Mouse (Mus musculus) MEL (cell line): ENCODE measurements around the gene Timmdc1. TPM values are rescaled to one million over a fixed set of nuclear protein-coding genes. Genes with fewer than 3 reads are reported as not detected.
A peak's percentile ranks its signal among the peaks of the same experiment; 100 is the strongest.

Experiments used
- DNase-seq: peaks from one replicate; pipeline ENCODE4 v3.0.0; 2011; ENCODE audit warnings: low read depth, low spot score
- H3K27ac ChIP-seq: 2 replicates; pipeline ENCODE4 v1.5.1; 2012; ENCODE audit warnings: low read depth, mild to moderate bottlenecking, control low read depth, low read length, moderate library complexity; ENCODE audit not compliant: control insufficient read depth
- H3K27me3 ChIP-seq, 2 experiments: fragments of 150-350 bp in 1 of 2; sonication (generic) in 1 of 2; 2 replicates each; pipeline ENCODE4 v1.6.1; 2012; ENCODE audit warnings: low read length in 2 of 2, mild to moderate bottlenecking in 2 of 2, improper control_type of control experiment in 1 of 2, moderate library complexity in 1 of 2; ENCODE audit not compliant: insufficient read depth in 2 of 2, control insufficient read depth in 1 of 2
- H3K36me3 ChIP-seq, 2 experiments: 2 replicates each; pipeline ENCODE4 v1.6.1; 2012 to 2014; ENCODE audit warnings: low read length in 2 of 2, improper control_type of control experiment in 1 of 2, inconsistent platforms in 1 of 2, mild to moderate bottlenecking in 1 of 2; ENCODE audit not compliant: insufficient read depth in 2 of 2, control insufficient read depth in 1 of 2
- H3K4me1 ChIP-seq, 2 experiments: fragments of 150-350 bp in 1 of 2; sonication (generic) in 1 of 2; 2 replicates each; pipeline ENCODE4 v1.6.1; 2012; ENCODE audit warnings: low read length in 2 of 2, improper control_type of control experiment in 1 of 2, mild to moderate bottlenecking in 1 of 2; ENCODE audit not compliant: insufficient read depth in 2 of 2, control insufficient read depth in 1 of 2
- H3K4me3 ChIP-seq, 2 experiments: fragments of 150-350 bp in 1 of 2; sonication (generic) in 1 of 2; 2 replicates each; pipeline ENCODE4 v1.5.1; 2012; ENCODE audit warnings: low read depth in 2 of 2, low read length in 2 of 2, mild to moderate bottlenecking in 2 of 2, moderate library complexity in 2 of 2, control low read depth in 1 of 2, improper control_type of control experiment in 1 of 2; ENCODE audit not compliant: control insufficient read depth in 1 of 2, insufficient read depth in 1 of 2
- H3K79me2 ChIP-seq: 2 replicates; pipeline ENCODE4 v1.6.1; 2012; ENCODE audit warnings: mild to moderate bottlenecking, low read length, moderate library complexity; ENCODE audit not compliant: control insufficient read depth, poor library complexity, insufficient read depth
- H3K9ac ChIP-seq: 2 replicates; pipeline ENCODE4 v1.6.1; 2012; ENCODE audit warnings: low read depth, mild to moderate bottlenecking, control low read depth, low read length, moderate library complexity; ENCODE audit not compliant: control insufficient read depth, poor library complexity, severe bottlenecking
- H3K9me3 ChIP-seq: fragments of 150-350 bp; sonication (generic); replicated peaks from 2 replicates; pipeline ENCODE4 v1.6.1; 2012; ENCODE audit warnings: mild to moderate bottlenecking, low read length, improper control_type of control experiment, moderate library complexity; ENCODE audit not compliant: insufficient read depth
- BHLHE40 ChIP-seq: IDR thresholded peaks from 2 replicates; pipeline ENCODE4 v1.6.1; 2012; ENCODE audit warnings: low read depth, mild to moderate bottlenecking, inconsistent platforms, low read length, improper control_type of control experiment, borderline replicate concordance
- CTCF ChIP-seq, 3 experiments: IDR thresholded peaks in 2 of 3; conservative IDR thresholded peaks in 1 of 3; 2 replicates each; pipeline ENCODE4 v1.5.1; 2011 to 2012; ENCODE audit warnings: low read length in 3 of 3, low read depth in 2 of 3, mild to moderate bottlenecking in 2 of 3, improper control_type of control experiment in 1 of 3, inconsistent platforms in 1 of 3, mixed read lengths in 1 of 3, moderate library complexity in 1 of 3; ENCODE audit not compliant: control insufficient read depth in 1 of 3, insufficient read depth in 1 of 3, poor library complexity in 1 of 3, severe bottlenecking in 1 of 3
- EP300 ChIP-seq, 2 experiments: IDR thresholded peaks; 2 replicates each; pipeline ENCODE4 v1.6.1; 2011; ENCODE audit warnings: improper control_type of control experiment in 2 of 2, low read length in 2 of 2, low read depth in 1 of 2, mild to moderate bottlenecking in 1 of 2
- GABPA ChIP-seq: IDR thresholded peaks from 2 replicates; pipeline ENCODE4 v1.6.1; 2012; ENCODE audit warnings: low read depth, mild to moderate bottlenecking, inconsistent platforms, low read length, improper control_type of control experiment, moderate library complexity
- MEF2A ChIP-seq: IDR thresholded peaks from 2 replicates; pipeline ENCODE4 v1.6.1; 2014; ENCODE audit warnings: low read depth, mild to moderate bottlenecking, inconsistent platforms, low read length, improper control_type of control experiment; ENCODE audit not compliant: poor library complexity, insufficient replicate concordance, severe bottlenecking; ENCODE audit errors: extremely low read depth
- POLR2AphosphoS5 ChIP-seq: IDR thresholded peaks from 2 replicates; pipeline ENCODE4 v1.6.1; 2012; ENCODE audit warnings: low read depth, borderline replicate concordance, mild to moderate bottlenecking, inconsistent platforms, low read length, moderate library complexity, mixed read lengths
- TCF12 ChIP-seq: IDR thresholded peaks from 2 replicates; pipeline ENCODE4 v1.6.1; 2014; ENCODE audit warnings: low read depth, mild to moderate bottlenecking, inconsistent platforms, low read length, improper control_type of control experiment, moderate library complexity
- UBTF ChIP-seq: IDR thresholded peaks from 2 replicates; pipeline ENCODE4 v1.6.1; 2012; ENCODE audit warnings: low read depth, mild to moderate bottlenecking, inconsistent platforms, low read length, improper control_type of control experiment, moderate library complexity, borderline replicate concordance; ENCODE audit not compliant: insufficient read depth
- ZKSCAN1 ChIP-seq: IDR thresholded peaks from 2 replicates; pipeline ENCODE4 v1.6.1; 2012; ENCODE audit warnings: low read depth, mild to moderate bottlenecking, inconsistent platforms, low read length, improper control_type of control experiment, moderate library complexity
- ZNF384 ChIP-seq: IDR thresholded peaks from 2 replicates; pipeline ENCODE4 v1.6.1; 2012; ENCODE audit warnings: low read depth, mild to moderate bottlenecking, inconsistent platforms, low read length, improper control_type of control experiment
- polyA plus RNA-seq, 2 experiments: library from polyadenylated mRNA; stranded (reverse) in 1 of 2; unstranded in 1 of 2; fragments of >175 nt in 1 of 2; fragments of >200 nt in 1 of 2; gene quantifications; 2 replicates each; pipeline versions ENCODE4 v1.2.1 to v1.2.4; 2012; ENCODE audit warnings: low replicate concordance in 2 of 2, low read depth in 1 of 2; ENCODE audit not compliant: insufficient read length in 2 of 2, insufficient read depth in 1 of 2, missing spikeins in 1 of 2
- total RNA-seq: library from RNA; depleted of rRNA; stranded (reverse); fragments of 300-350 nt; gene quantifications from 2 replicates; pipeline ENCODE4 v1.2.3, GENCODE M21; 2012

Gene Timmdc1
- total and polyA plus RNA-seq, 3 experiments: 38.0 to 40.4 TPM; not detected in 1

- peak; percentile 90 for DNase-seq
- Histone ChIP-seq H3K27ac (0 out of 2 replicates have a peak overlapping the region, but pooled peaks have one; percentile 7), H3K36me3 (peaks cover 0 to 17% of the 10 kb centered on the region in 2 experiments; a peak in 2 of 4 replicates), H3K27me3 (no peaks in the 10 kb centered on the region), H3K79me2 (peaks cover 8% of the 10 kb centered on the region), H3K9ac (peak overlapping the region; percentile 5; the same call in 1 of the 2 replicates), H3K4me3 (peak overlapping the region in 1 of 2 experiments; percentile 12; a peak in 1 of 4 replicates), H3K9me3 (no peaks in the 10 kb centered on the region), H3K4me1 (peaks cover 3 to 17% of the 10 kb centered on the region in 2 experiments)
- no peak for TF ChIP-seq BHLHE40
- TF ChIP-seq GABPA: no peak
- no peak for TF ChIP-seq ZKSCAN1
- TF ChIP-seq UBTF: no peak
- no peak for TF ChIP-seq CTCF (IDR thresholded peaks at IDR 0.05 in 2 of 3, conservative IDR thresholded peaks at IDR 0.05 in 1 of 3; ENCODE audit: control insufficient read depth in 1 of 3, insufficient read depth in 1 of 3, low read depth in 2 of 3, low read length in 3 of 3, poor library complexity in 1 of 3, severe bottlenecking in 1 of 3)
- peak in 1 of 2 experiments; percentile 19; a peak in 2 of 4 replicates for TF ChIP-seq EP300 (IDR thresholded peaks at IDR 0.05; ENCODE audit: low read depth in 1 of 2, low read length in 2 of 2)
- no peak for TF ChIP-seq TCF12
Measured at GRCm38 (mm10) chr16:38456812-38457567, 65.5 kb downstream of the Timmdc1 start.

GRCm38 (mm10) chr16:38455511-38456418 is 66.7 kb downstream of the Timmdc1 start, which contains the start of gene Cd80:
Cd80 (plus strand) TSS chr16:38455561.
- H3K4me3 ChIP-seq: no peak within 1 kb of the TSS
- H3K36me3 ChIP-seq: peaks cover 0 to 22% of the 10 kb centered on the region in 2 experiments; a peak in 2 of 4 replicates
- H3K4me1 ChIP-seq: peaks cover 3 to 26% of the 10 kb centered on the region in 2 experiments
- H3K27me3 ChIP-seq: no peaks in the 10 kb centered on the region
- peak within 1 kb of the TSS; percentile 66; the same call in 1 of the 2 replicates for H3K27ac ChIP-seq
- no peak within 1 kb of the TSS; the same call in 1 of the 2 replicates for H3K9ac ChIP-seq
- TF ChIP-seq ZNF384 (no peak), MEF2A (no peak), POLR2AphosphoS5 (no peak)
- no peaks in the 10 kb centered on the region for H3K9me3 ChIP-seq
- peaks cover 13% of the 10 kb centered on the region for H3K79me2 ChIP-seq
- DNase-seq: no peak
